Mouse (Mus musculus) forebrain, embryonic 10.5 days (tissue): ENCODE measurements around the gene Ints5. TPM values are rescaled to one million over a fixed set of nuclear protein-coding genes. Genes with fewer than 3 reads are reported as not detected.

Experiments used
- DNase-seq: peaks from one replicate; pipeline ENCODE4 v3.0.0-alpha.2; 2017; ENCODE audit warnings: low spot score; ENCODE audit errors: extremely low spot score
- H3K27ac ChIP-seq: fragments of 300-500 bp; sonication (generic); 2 replicates; pipeline ENCODE4 v1.5.1; 2016; ENCODE audit warnings: mild to moderate bottlenecking
- H3K27me3 ChIP-seq: fragments of 300-500 bp; sonication (generic); 2 replicates; pipeline ENCODE4 v1.6.1; 2016; ENCODE audit warnings: mild to moderate bottlenecking; ENCODE audit not compliant: poor library complexity, severe bottlenecking
- H3K36me3 ChIP-seq: fragments of 300-500 bp; sonication (generic); replicated peaks from 2 replicates; pipeline ENCODE4 v1.6.1; 2016; ENCODE audit warnings: mild to moderate bottlenecking, moderate library complexity
- H3K4me1 ChIP-seq: fragments of 300-500 bp; sonication (generic); 2 replicates; pipeline ENCODE4 v1.6.1; 2016
- H3K4me3 ChIP-seq: fragments of 300-500 bp; sonication (generic); 2 replicates; pipeline ENCODE4 v1.5.1; 2016; ENCODE audit warnings: mild to moderate bottlenecking, moderate library complexity
- H3K9me3 ChIP-seq: fragments of 300-500 bp; sonication (generic); 2 replicates; pipeline ENCODE4 v1.6.1; 2016; ENCODE audit warnings: mild to moderate bottlenecking, moderate library complexity
- WGBS: fragments of 180-500 bp; shearing (Covaris S2); methylation state at CpG from one replicate; pipeline ENCODE4 v1.1.7; 2016; 5-methylcytosine and 5-hydroxymethylcytosine counted together
- polyA plus RNA-seq: library from polyadenylated mRNA; unstranded; fragments of >200 nt; fragmentation: Nextera tagmentation; extraction: Ambion mirVana; gene quantifications from 2 replicates; pipeline ENCODE4 v1.2.1, GENCODE M21; 2016

Gene Ints5
- polyA plus RNA-seq, 1 experiment from 2014 or later: 61.4 TPM

GRCm38 (mm10) chr19:8871267-8872186 lies 21.3 kb upstream of the Ints5 start, which contains the start of gene Ubxn1:
Gene Ubxn1, plus strand, starts transcription at chr19:8871496.
- H3K4me1 ChIP-seq: peaks cover 14% of the 10 kb centered on the region
- H3K27ac ChIP-seq: peak within 1 kb of the TSS; percentile 93
- peaks cover 36% of the 10 kb centered on the region for H3K36me3 ChIP-seq
- under 1% methylated on average over 59 of the region's 59 CpGs for WGBS
- H3K27me3 ChIP-seq: no peaks in the 10 kb centered on the region
- H3K4me3 ChIP-seq: peak within 1 kb of the TSS; percentile 99
- DNase-seq: peak; percentile 96
- H3K9me3 ChIP-seq: no peaks in the 10 kb centered on the region

- H3K27me3 ChIP-seq: no peaks in the 10 kb centered on the region
- H3K9me3 ChIP-seq: no peaks in the 10 kb centered on the region
- WGBS: 80% methylated on average over 10 of the region's 10 CpGs
- peak overlapping the region; percentile 99 for H3K4me3 ChIP-seq
- peak overlapping the region; percentile 93 for H3K27ac ChIP-seq
- H3K36me3 ChIP-seq: peaks cover 44% of the 10 kb centered on the region
- DNase-seq: no peak
- peaks cover 14% of the 10 kb centered on the region for H3K4me1 ChIP-seq
These were observed 20.5 kb upstream of the Ints5 start for GRCm38 (mm10) chr19:8872266-8872840.

GRCm38 (mm10) chr19:8875031-8875430 lies 17.8 kb upstream of the Ints5 start:
- no peaks in the 10 kb centered on the region for H3K9me3 ChIP-seq
- peaks cover 54% of the 10 kb centered on the region for H3K36me3 ChIP-seq
- no peak overlapping the region for H3K4me3 ChIP-seq
- no peaks in the 10 kb centered on the region for H3K27me3 ChIP-seq
- peaks cover 22% of the 10 kb centered on the region for H3K4me1 ChIP-seq
- 91% methylated on average over 7 of the region's 7 CpGs for WGBS
- no peak for DNase-seq
- no peak overlapping the region for H3K27ac ChIP-seq

DNA sequence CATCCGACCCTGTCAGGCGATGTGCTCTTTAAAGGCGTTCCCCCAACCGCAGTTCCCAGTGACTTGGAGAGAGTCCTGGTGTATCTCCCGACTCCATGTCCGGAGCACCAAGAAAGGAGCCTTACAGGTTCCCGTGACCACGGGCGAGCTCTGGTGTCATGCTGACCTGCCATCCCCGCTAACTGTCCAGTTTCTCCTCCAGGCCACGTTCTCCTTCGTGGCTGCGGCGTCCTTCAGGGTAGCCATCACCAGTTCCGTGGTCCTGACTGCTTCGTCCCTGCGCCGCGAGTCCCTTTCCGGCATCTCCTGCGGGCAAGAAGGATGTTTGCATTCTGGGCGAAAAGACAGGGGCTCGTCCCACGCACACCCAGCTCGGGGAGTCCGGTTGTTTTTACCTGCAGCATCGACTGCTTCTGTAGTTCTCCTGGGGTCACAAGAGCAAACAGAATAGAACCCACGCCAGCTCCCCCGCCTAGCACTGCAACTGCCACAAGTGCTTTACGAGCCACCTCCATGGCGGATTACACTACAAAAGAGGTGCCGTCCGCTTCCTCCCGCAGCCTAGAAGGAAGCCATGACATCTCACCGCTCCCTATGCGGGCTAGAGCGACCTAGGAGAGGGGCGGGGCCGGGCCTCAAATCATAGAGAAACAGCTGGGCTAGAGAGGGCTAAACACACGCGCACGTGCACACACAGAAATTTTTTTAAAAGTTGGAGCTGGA lies 12.3 kb upstream of the Ints5 start, which contains the start of gene Uqcc3:
Uqcc3 (minus strand) TSS at position 613 of the 723 bp plus-strand sequence.
- Histone ChIP-seq H3K9me3 (no peaks in the 10 kb centered on the region), H3K36me3 (peaks cover 29% of the 10 kb centered on the region), H3K27me3 (no peaks in the 10 kb centered on the region), H3K4me3 (peak within 1 kb of the TSS; percentile 89), H3K27ac (peak within 1 kb of the TSS; percentile 89), H3K4me1 (peaks cover 16% of the 10 kb centered on the region)
- DNase-seq: peak; percentile 82
- WGBS: under 1% methylated on average over 42 of the region's 42 CpGs

DNA sequence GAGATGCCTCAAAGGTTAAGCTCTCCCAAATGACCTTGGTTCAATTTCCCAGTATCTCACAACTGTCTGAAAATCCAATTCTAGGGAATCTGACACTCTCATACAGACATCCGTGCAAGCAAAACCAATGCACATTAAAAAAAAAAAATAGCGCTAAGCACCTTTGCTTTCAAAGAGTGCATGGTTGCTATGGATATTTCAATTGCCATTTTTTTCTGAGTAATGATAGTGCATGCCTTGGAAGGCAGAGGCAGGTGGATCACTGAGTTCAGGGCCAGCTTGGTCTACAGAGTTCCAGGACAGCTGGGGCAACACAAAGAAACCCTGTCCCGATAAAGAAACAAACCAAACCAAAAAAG lies 11.8 kb upstream of the Ints5 start:
- WGBS: 18% methylated on average over 3 of the region's 3 CpGs
- Histone ChIP-seq H3K27me3 (no peaks in the 10 kb centered on the region), H3K27ac (peak overlapping the region; percentile 89), H3K9me3 (no peaks in the 10 kb centered on the region), H3K36me3 (peaks cover 24% of the 10 kb centered on the region), H3K4me1 (peaks cover 16% of the 10 kb centered on the region), H3K4me3 (peak overlapping the region; percentile 89)
- DNase-seq: no peak

GRCm38 (mm10) chr19:8883616-8884015 lies 9.2 kb upstream of the Ints5 start, which contains the start of the genes Lbhd1 and Gm49403:
Gene Lbhd1, plus strand, starts transcription at chr19:8883732.
Gene Gm49403, plus strand, starts transcription at chr19:8883930.
- H3K9me3 ChIP-seq: no peaks in the 10 kb centered on the region
- H3K27ac ChIP-seq: no peak within 1 kb of the TSS
- peaks cover 30% of the 10 kb centered on the region for H3K4me1 ChIP-seq
- peaks cover 5% of the 10 kb centered on the region; the same call in 1 of the 2 replicates for H3K36me3 ChIP-seq
- H3K4me3 ChIP-seq: no peak within 1 kb of the TSS
- H3K27me3 ChIP-seq: no peaks in the 10 kb centered on the region
- no peak for DNase-seq
- 81% methylated on average over 3 of the region's 3 CpGs for WGBS

DNA sequence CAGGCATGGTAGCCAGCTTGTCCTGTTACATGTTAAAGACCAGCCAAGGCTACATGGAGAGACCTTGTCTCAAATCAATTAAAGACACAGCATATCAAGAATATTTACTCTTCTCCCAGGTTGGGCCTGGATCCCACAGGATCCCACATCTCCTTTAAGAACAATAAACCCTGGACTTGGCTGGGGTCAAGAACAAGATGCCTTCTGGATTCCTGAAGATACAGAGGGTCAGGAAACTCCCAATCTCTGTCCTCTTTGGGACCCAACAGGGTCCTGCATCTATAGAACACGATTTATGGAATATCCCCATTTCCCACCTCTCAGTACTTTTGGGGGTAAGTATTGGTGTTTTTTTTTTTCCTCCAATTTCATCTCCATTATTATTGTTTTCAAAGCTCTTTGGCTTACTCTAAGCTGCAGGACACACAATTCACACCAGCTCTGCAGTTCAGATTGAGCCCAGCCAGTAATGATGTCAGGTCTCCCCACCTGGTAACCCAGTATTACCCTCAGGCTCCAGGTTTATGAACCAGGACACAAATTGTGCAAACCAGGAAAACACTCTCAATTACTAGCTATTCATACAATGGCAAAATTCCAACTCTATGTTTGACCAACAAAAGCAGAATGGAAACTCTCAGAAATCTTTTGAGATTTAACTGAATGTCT lies 5.8 kb upstream of the Ints5 start:
- Histone ChIP-seq H3K27me3 (no peaks in the 10 kb centered on the region), H3K4me3 (peak overlapping the region; percentile 78), H3K36me3 (peaks cover 22% of the 10 kb centered on the region), H3K4me1 (peaks cover 22% of the 10 kb centered on the region), H3K9me3 (no peaks in the 10 kb centered on the region), H3K27ac (peak overlapping the region; percentile 96)
- DNase-seq: no peak
- WGBS: 56% methylated on average over 1 of the region's 1 CpGs

- peaks cover 22% of the 10 kb centered on the region for H3K36me3 ChIP-seq
- peak overlapping the region; percentile 78 for H3K4me3 ChIP-seq
- no peaks in the 10 kb centered on the region for H3K27me3 ChIP-seq
- H3K4me1 ChIP-seq: peaks cover 27% of the 10 kb centered on the region
- 16% methylated on average over 19 of the region's 19 CpGs for WGBS
- H3K27ac ChIP-seq: peak overlapping the region; percentile 96
- DNase-seq: no peak
- no peaks in the 10 kb centered on the region for H3K9me3 ChIP-seq
These were observed 5.0 kb upstream of the Ints5 start for GRCm38 (mm10) chr19:8887585-8888463.

GRCm38 (mm10) chr19:8888511-8889385 lies 4.1 kb upstream of the Ints5 start, which contains the start of the genes 1810009A15Rik and Gm49416:
Gene 1810009A15Rik, plus strand, starts transcription at chr19:8888853.
Gene Gm49416, plus strand, starts transcription at chr19:8888926.
- under 1% methylated on average over 58 of the region's 58 CpGs for WGBS
- H3K36me3 ChIP-seq: peaks cover 22% of the 10 kb centered on the region
- DNase-seq: peak; percentile 95
- no peaks in the 10 kb centered on the region for H3K9me3 ChIP-seq
- no peaks in the 10 kb centered on the region for H3K27me3 ChIP-seq
- peak within 1 kb of the TSS; percentile 78 for H3K4me3 ChIP-seq
- peaks cover 32% of the 10 kb centered on the region for H3K4me1 ChIP-seq
- H3K27ac ChIP-seq: peak within 1 kb of the TSS; percentile 96

DNA sequence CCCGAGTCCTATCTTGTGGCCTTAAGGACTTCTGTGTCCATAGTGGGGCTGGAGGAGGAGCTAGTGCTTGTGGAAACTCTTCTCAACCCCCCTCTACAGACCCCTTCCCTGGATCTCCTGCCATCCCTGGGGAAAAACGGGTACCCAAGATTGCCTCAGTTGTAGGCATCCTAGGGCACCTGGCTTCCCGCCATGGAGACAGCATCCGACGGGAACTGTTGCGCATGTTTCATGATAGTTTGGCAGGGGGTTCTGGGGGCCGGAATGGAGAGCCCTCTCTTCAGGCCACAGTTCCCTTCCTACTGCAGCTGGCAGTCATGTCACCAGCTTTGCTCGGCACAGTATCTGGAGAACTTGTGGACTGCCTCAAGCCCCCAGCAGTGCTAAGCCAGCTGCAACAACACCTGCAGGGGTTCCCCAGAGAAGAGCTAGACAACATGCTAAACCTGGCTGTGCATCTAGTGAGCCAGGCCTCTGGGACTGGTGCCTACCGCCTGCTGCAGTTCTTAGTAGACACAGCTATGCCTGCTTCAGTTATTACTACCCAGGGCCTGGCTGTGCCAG lies 2.7 kb downstream of the Ints5 start:
- Histone ChIP-seq H3K27me3 (no peaks in the 10 kb centered on the region), H3K9me3 (no peaks in the 10 kb centered on the region), H3K4me1 (peaks cover 50% of the 10 kb centered on the region), H3K4me3 (peak overlapping the region; percentile 1; the same call in 1 of the 2 replicates), H3K27ac (no peak overlapping the region), H3K36me3 (peaks cover 52% of the 10 kb centered on the region)
- WGBS: 97% methylated on average over 9 of the region's 9 CpGs
- no peak for DNase-seq
